Mouse (Mus musculus) mature B cell (primary cell): ENCODE results near the gene Otor.

Source experiments
- in situ Hi-C: fragments of 300-500 bp; cut with MboI; formaldehyde crosslinking; loops from 2 replicates; pipeline ENCODE4 v1.14.3; 2019

Gene Otor

DNA sequence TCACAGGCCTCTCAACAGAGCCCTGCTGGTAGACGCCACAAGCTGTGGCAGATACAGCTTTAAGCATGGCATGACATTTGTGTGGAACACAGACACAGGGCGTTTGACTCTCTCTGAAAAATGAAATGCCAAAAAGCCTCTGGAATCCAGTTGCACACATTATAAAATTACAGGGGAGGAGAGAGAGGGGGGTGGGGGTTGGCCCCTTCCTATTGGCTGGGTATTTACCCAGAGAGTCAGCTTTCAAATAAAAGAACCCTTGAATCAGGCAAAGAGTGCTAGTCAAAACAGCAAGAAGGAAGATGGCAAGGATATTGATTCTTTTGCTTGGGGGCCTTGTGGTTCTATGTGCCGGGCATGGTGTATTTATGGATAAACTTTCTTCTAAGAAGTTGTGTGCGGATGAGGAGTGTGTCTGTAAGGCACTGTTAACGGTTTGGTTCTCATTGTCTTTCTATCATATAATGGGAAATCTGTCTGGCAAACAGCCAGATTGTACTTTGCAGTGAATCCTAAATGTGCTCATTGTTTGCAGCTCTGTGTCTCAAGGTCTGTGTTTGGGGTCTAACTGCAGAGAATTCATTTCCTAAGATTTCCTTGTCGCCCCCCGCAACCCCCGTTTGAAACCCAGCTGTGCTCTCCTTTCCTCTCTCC lies at the start of gene Otor:
TSS of gene Otor (plus strand) at position 276 of the 654 bp plus-strand sequence.
- in situ Hi-C loops = no loop called here

- in situ Hi-C loops = no loop called here
Observed at GRCm38 (mm10) chr2:143031283-143031682, 47.0 kb upstream of the Otor start.

DNA sequence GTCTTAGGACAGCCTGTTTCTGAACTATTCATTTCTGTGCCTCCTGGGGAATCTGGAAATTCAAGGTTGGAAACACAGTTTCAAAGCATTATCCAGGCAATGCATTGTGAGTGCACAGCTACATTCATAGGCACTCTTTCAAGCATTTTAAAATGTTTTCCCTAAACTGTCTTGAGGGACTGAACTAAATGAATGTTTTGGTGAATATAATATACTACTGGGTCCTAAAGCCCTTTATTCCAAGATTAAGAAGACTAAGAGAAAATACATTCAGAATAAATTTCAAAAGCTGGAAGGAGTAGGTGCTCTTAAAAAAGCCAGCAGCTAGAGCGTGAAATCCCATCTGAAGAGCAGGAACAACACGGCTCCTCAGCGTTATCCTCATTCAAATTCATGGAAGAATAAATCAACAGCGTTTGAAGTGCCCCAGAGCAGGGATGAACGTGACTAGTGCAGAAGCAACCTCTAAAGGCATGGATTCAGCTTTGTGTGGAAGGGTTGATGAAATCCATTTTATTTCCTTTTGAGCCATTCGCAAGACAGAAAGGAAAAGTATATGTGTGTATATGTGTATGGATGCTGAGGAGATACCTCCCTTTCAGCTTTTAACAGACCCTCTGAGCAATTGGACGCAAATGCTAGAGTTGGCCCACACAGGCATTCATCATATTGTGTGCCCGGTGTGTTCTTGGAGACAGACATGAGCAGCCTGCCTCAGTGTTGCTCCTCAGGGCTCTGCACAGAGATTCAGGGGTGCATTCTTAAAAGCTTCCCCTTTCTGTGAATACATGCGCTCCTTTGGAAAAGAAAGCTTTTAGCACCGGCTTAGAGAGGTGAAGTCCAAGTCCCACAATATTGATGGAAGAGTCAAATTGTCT lies 45.7 kb upstream of the Otor start:
- in situ Hi-C loops = no loop called here

DNA sequence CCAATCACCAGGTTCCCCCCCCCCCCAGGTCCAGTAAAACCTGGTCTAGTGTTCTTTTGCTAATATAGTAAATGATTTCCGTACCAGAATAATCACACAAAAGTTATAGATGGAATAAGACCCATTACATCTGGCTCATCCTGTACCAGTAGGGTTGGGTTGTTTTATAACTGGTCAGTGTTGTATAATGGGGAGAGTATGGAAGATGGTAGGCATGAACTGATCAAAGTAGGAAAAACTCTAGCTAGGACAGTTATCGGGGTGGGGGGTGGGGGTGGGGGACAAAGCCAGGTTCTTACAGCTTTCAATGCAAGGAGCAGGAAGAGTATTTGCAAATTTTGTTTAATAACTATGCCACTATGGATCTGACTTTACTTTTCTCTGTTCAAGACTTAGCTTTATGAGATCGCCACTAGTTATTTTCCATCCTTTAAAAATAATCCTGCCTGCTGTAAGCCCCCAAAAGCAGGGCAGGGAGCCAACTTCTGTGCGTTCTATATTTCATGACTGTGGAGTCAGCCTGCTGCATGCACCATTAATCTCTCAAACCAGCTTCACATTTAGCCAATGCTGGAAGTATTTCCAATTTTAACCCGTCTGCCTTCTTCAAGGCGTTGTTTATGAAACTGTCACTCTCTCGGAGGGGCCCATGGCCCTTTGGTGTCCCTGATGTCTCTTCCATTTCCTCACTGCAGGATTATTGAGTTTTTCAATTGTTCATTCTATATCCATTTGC lies 43.8 kb upstream of the Otor start:
- in situ Hi-C loops = no loop called here

GRCm38 (mm10) chr2:143035086-143035593 lies 43.1 kb upstream of the Otor start:
- in situ Hi-C loops = no loop called here

DNA sequence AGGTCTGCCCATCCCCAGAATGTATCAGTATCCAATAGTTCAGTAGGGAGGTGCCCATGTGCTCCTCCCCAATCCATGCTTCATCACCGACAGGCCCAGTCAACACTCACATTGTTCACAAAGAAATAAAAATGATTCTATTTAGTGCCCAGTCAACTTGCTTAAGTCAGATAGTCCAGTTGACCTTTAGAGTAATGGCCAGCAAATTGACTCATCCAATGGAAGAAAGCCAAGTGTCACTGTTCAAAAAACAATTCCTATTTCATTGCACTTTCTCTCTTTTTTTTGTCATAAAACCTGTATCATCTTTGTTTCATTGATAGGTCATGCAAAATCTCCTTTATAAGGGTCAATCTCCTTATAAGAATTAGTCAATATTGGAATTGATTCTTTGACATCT lies 36.7 kb upstream of the Otor start:
- in situ Hi-C loops = no loop called here

DNA sequence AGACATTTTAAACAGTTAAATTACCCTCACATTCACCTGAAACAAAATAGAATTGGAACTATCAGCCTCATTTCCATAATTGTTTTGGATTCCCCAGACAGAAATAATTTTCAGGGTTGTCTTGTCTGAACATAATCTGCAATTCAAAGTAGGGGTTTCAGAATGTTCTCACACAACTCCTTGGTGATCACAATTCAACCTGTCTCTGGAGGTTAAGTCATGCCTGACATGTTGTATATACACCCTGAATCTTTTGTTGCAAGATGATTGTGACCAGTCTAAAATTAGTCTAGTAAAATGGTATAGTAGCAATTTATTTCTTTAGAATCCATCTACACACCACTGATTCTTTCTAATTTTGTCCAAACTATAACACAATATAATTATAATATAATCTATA lies 23.0 kb upstream of the Otor start:
- in situ Hi-C loops = no loop called here

DNA sequence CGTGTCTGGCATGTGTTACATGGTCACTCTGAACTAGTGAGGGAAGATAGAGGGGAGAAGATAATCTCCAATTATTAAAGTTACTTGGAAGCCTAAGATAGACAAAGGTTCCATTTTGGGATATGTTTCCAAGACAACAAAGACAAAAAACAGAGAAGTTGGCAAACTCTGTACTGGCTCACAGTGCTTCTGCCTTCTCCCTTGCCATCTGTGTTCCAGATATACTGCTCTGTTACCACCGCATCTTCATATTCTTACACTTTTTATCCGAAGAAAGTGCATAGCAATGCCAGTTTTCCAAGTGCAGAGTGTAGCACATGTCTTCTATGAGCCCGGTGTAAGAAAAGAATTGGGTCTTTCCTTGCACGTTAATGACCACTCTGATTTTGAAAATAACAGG lies 21.5 kb upstream of the Otor start:
- in situ Hi-C loops = no loop called here

DNA sequence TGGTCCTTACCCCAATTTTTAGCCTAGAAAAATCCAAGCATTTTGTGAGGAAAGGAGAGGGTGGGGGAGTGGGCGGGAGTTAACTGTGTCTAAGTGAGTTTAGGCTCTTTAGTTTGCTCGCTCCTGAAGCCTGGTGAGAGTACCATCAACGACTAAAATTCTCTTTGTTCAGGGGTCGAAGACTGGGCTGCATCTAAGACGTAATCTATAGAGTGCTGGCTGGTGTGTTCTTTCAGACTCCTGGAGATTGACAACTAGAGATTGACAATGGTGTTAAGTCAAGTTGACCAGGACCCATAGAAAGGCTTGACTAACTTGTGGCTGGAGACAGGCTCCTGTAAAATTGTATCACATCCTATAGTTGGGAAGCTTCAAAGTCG lies 15.9 kb upstream of the Otor start:
- in situ Hi-C loops = no loop called here

DNA sequence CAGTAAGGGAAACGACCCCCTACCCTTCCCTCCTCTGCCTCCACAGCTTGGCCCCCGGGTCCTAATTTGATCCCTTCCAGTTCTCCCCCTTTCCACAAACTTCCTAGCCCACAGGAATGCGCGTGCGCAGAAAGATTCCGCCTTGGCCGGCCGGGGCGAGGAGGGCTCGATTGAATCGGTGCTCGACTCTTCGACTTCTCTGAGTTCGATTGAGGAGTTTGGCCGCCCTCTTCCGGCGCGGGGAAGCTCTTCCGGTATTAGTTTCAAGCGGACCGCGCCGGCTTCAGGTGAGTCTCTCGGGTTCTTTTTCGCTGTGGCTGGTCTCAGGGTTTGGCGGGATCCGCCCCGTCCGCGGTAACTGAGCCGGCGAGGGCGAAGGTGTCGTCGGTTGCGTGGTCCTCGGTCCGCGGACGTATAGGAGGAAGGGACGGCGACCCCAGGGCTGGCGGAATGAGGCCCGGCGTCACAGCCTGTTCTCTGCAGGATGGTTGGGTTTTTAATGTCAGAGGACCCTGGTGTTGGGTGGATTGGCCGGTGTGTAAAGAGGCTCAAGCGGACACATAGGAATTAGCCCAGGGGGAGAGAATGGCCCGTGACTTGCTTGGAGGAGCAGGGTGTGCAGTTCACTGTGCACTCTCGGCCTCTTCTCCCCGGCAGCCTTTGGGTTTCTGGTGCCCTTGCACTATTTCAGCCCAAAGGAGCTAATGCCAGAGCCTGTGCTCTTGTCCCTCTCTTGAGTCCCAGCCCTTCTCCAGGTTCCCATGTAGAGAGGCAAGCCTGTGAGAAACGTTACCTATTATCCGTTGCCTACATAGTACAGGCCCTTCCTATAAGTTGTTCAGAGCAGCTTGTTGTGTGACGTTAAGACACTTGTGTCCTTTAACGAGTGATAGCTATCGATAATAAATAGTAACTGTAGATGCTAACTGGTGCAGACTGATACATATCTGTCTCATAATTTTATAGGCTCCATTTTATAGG lies 15.2 kb upstream of the Otor start, which contains the start of gene Snrpb2:
TSS of gene Snrpb2 (plus strand) at position 228 of the 981 bp plus-strand sequence.
- in situ Hi-C loops = no loop called here

GRCm38 (mm10) chr2:143065914-143066313 lies 12.4 kb upstream of the Otor start:
- in situ Hi-C loops = no loop called here

DNA sequence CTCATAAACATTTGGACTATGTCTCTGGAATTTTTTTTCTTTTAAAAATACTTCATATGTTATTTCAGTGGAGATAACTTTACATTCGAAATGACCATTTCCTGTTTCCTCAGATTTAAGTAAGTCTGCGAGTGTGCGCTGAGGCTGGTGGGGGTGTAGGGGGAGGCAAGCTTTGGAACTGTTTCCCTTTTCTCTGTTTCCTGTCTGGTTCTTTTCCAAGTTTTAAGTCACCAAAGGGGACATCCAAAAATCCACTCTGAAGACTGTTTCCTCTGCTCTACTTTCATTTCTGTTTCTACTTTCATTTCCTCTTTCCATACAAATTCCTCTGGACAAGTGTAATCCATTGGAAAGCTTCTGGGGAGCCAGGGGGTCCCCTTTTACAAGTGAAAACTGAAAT lies 3.4 kb downstream of the Otor start:
- in situ Hi-C loops = no loop called here

GRCm38 (mm10) chr2:143084852-143085397 lies 6.7 kb downstream of the Otor start:
- in situ Hi-C loops = no loop called here

GRCm38 (mm10) chr2:143089866-143090265 lies 11.6 kb downstream of the Otor start:
- in situ Hi-C loops = no loop called here

- in situ Hi-C loops = no loop called here
Observed at GRCm38 (mm10) chr2:143093726-143094125, 15.5 kb downstream of the Otor start.

- in situ Hi-C loops = no loop called here
Observed at GRCm38 (mm10) chr2:143094761-143095160, 16.5 kb downstream of the Otor start.

DNA sequence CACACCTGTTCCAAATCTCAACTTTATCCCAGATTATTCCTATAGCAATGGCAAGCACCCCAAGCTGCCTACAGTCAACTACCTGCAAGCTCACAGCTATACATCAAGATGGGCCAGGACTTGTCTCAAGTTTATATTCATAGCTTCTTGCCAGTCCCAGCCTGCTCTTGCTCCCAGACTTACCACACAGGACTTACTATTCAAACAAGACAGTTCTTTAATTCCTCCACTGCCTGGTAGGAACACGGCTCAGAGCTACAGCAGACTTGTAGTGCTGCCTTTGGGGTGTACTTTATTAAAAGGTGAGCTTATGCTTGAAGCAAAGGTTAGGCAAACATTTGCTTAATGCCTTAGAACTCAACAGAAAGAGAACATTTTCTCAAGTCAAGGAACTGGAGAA lies 18.9 kb downstream of the Otor start:
- in situ Hi-C loops = no loop called here

- in situ Hi-C loops = loop anchor here (25.0 kb wide), 1 partner anchor 1348 kb away; no protein-coding TSS in a partner anchor
Observed at GRCm38 (mm10) chr2:143113859-143114258, 35.6 kb downstream of the Otor start.

- in situ Hi-C loops = loop anchor here (25.0 kb wide), 1 partner anchor 1348 kb away; no protein-coding TSS in a partner anchor
Observed at GRCm38 (mm10) chr2:143114716-143115115, 36.4 kb downstream of the Otor start.

GRCm38 (mm10) chr2:143117453-143117852 lies 39.2 kb downstream of the Otor start:
- in situ Hi-C loops = loop anchor here (25.0 kb wide), 1 partner anchor 1345 kb away; no protein-coding TSS in a partner anchor
